Comparison of ENCODE assay signal across 9 mouse cellular contexts in genomic region chr6:85477366-85477917, GRCm38 (mm10). TPM values are rescaled to one million over a fixed set of nuclear protein-coding genes. Genes with fewer than 3 reads are reported as not detected.
A peak's percentile ranks its signal among the peaks of the same experiment; 100 is the strongest.
DNase-seq lines count a peak whose midpoint lies in the region; ATAC-seq and TF ChIP-seq lines count a peak whose summit lies in the region.
"Had no signal": no experiment of that assay in that cellular context is flagged by ENCODE, and none has a peak within 500 bp of the region (broad histone marks: within the 10 kb centered on the region; RNA-seq: fewer than 3 reads in every experiment).

No protein-coding gene starts in this region.

- H3K9me3 ChIP-seq in forebrain, embryonic 11.5 days (ENCODE audit: control insufficient read depth, low read length), result no peaks in the 10 kb centered on the region
- no peaks in the 10 kb centered on the region for H3K9me3 ChIP-seq in forebrain, embryonic 16.5 days (ENCODE audit: control insufficient read depth, low read length)
- H3K9me3 ChIP-seq: lung, embryonic 15.5 days had no signal

- no peak overlapping the region for H3K9ac ChIP-seq in forebrain, embryonic 11.5 days (ENCODE audit: low read length)
- no peak overlapping the region for H3K9ac ChIP-seq in forebrain, embryonic 16.5 days (replicated peaks; ENCODE audit: low read depth, low read length)
- no peak overlapping the region for H3K9ac ChIP-seq in liver, adult 2 months (ENCODE audit: low read depth, low read length)
- H3K9ac ChIP-seq: lung, embryonic 15.5 days had no signal

- no peak overlapping the region for H3K4me2 ChIP-seq in forebrain, embryonic 11.5 days (ENCODE audit: low read depth, low read length, severe bottlenecking)
- H3K4me2 ChIP-seq in forebrain, embryonic 16.5 days (ENCODE audit: low read length), result no peak overlapping the region
- H3K4me2 ChIP-seq: lung, embryonic 15.5 days had no signal

- TF ChIP-seq CTCF in liver, adult 2 months (IDR thresholded peaks at IDR 0.05; ENCODE audit: low read depth, low read length), result peak; percentile 81

- H3K4me1 ChIP-seq in forebrain, embryonic 11.5 days (replicated peaks; ENCODE audit: control insufficient read depth, insufficient read depth, low read length), result no peaks in the 10 kb centered on the region
- no peaks in the 10 kb centered on the region for H3K4me1 ChIP-seq in forebrain, embryonic 16.5 days (replicated peaks; ENCODE audit: control insufficient read depth, insufficient read depth, low read length)
- no peaks in the 10 kb centered on the region for H3K4me1 ChIP-seq in liver, adult 2 months (ENCODE audit: control insufficient read depth, insufficient read depth, low read length)
- H3K4me1 ChIP-seq: lung, embryonic 15.5 days had no signal

- no peak overlapping the region for H3K4me3 ChIP-seq in forebrain, embryonic 11.5 days (ENCODE audit: low read depth, low read length)
- no peak overlapping the region for H3K4me3 ChIP-seq in forebrain, embryonic 16.5 days (replicated peaks; ENCODE audit: low read length)
- no peak overlapping the region for H3K4me3 ChIP-seq in liver, adult 2 months (ENCODE audit: insufficient read depth, low read depth, low read length)
- H3K4me3 ChIP-seq: lung, embryonic 15.5 days had no signal

- H3K27ac ChIP-seq in forebrain, embryonic 11.5 days (ENCODE audit: low read depth, low read length), result no peak overlapping the region
- H3K27ac ChIP-seq in forebrain, embryonic 16.5 days (ENCODE audit: low read length), result no peak overlapping the region
- H3K27ac ChIP-seq in liver, adult 2 months (replicated peaks; ENCODE audit: insufficient read depth, low read depth, low read length), result no peak overlapping the region
- H3K27ac ChIP-seq: lung, embryonic 15.5 days had no signal

- peak; percentile 49; the same call in 1 of the 2 replicates for ATAC-seq in forebrain, embryonic 11.5 days (replicated peaks; ENCODE audit: low FRiP score)
- no peak for ATAC-seq in forebrain, embryonic 16.5 days
- ATAC-seq in erythroid progenitor cell, adult 5-6 weeks (replicated peaks; ENCODE audit: low FRiP score, poor library complexity, severe bottlenecking), result no peak

- DNase-seq in forebrain, embryonic 11.5 days (ENCODE audit: low spot score), result peak; percentile 79
- peak; percentile 32 for DNase-seq in CD4-positive helper T cell, adult 2 months (ENCODE audit: low read depth, low spot score)
- DNase-seq in c-Kit-negative CD71-positive TER-119-positive erythroid progenitor cells, embryonic 14.5 days (ENCODE audit: low read depth, low spot score), result peak; percentile 3
- no peak for DNase-seq in liver, adult 2 months (ENCODE audit: extremely low read depth, low read depth, low spot score)
- peak; percentile 55 for DNase-seq in retina, embryonic 14.5 days (ENCODE audit: low spot score)
- no peak for DNase-seq in urinary bladder, postnatal 4 days (ENCODE audit: low spot score in 2 of 2)

- H3K27me3 ChIP-seq in forebrain, embryonic 11.5 days (ENCODE audit: control insufficient read depth, insufficient read depth, low read length), result peaks cover 2% of the 10 kb centered on the region; the same call in 1 of the 2 replicates
- H3K27me3 ChIP-seq in forebrain, embryonic 16.5 days (replicated peaks; ENCODE audit: control insufficient read depth, insufficient read depth, low read length), result 0 out of 2 replicates have a peak, but pooled peaks cover 1% of the 10 kb centered on the region
- H3K27me3 ChIP-seq in liver, adult 2 months (ENCODE audit: control insufficient read depth, insufficient read depth, low read length), result peaks cover 2% of the 10 kb centered on the region; the same call in 1 of the 2 replicates

- H3K36me3 ChIP-seq in forebrain, embryonic 11.5 days (ENCODE audit: control insufficient read depth, insufficient read depth, low read length), result no peaks in the 10 kb centered on the region
- H3K36me3 ChIP-seq in forebrain, embryonic 16.5 days (ENCODE audit: control insufficient read depth, insufficient read depth), result no peaks in the 10 kb centered on the region
- H3K36me3 ChIP-seq in liver, adult 2 months (ENCODE audit: control insufficient read depth, insufficient read depth, low read length), result no peaks in the 10 kb centered on the region
- H3K36me3 ChIP-seq: lung, embryonic 15.5 days had no signal

- TF ChIP-seq POLR2A in liver, adult 2 months (IDR thresholded peaks at IDR 0.05; ENCODE audit: extremely low read depth, insufficient read depth, low read length), result no peak

- 33% methylated on average over 10 of the region's 10 CpGs for WGBS in forebrain, embryonic 11.5 days
- 39% methylated on average over 10 of the region's 10 CpGs for WGBS in forebrain, embryonic 16.5 days
- 32% methylated on average over 10 of the region's 10 CpGs for WGBS in liver, adult 2 months

- H3K79me2 ChIP-seq in liver, adult 2 months (ENCODE audit: control insufficient read depth, insufficient read depth, low read length), result no peaks in the 10 kb centered on the region

RNA-seq across cellular contexts. Expression of gene Fbxo41, which starts 25.4 kb away (rescaled TPM):
- 0.93 and 1.1 TPM in 2 replicates for polyA plus RNA-seq in forebrain, embryonic 11.5 days (2014; fragmentation: Nextera tagmentation; extraction: Ambion mirVana)
- polyA plus RNA-seq in forebrain, embryonic 16.5 days (2015; fragmentation: Nextera tagmentation; extraction: Ambion mirVana), result 7.4 and 9.5 TPM in 2 replicates
- total RNA-seq in liver, adult 2 months (2014; rRNA removed), result not detected in 2 replicates
- polyA plus RNA-seq in liver, adult 2 months (2012; rRNA removed), result not detected in 2 replicates
- total RNA-seq in erythroid progenitor cell, adult 5-6 weeks (2015; ENCODE audit: low replicate concordance), result not detected in 2 replicates
- not detected in 2 replicates for total RNA-seq in erythroid progenitor cell, adult 5-6 weeks (2017; ENCODE audit: low replicate concordance)

RNA-seq across cellular contexts. Expression of gene Pradc1, which starts 25.7 kb away (rescaled TPM):
- 26.3 and 27.5 TPM in 2 replicates for polyA plus RNA-seq in forebrain, embryonic 11.5 days (2014; fragmentation: Nextera tagmentation; extraction: Ambion mirVana)
- polyA plus RNA-seq in forebrain, embryonic 16.5 days (2015; fragmentation: Nextera tagmentation; extraction: Ambion mirVana), result 24.5 and 28.6 TPM in 2 replicates
- total RNA-seq in liver, adult 2 months (2014; rRNA removed), result 6.3 and 8.7 TPM in 2 replicates
- polyA plus RNA-seq in liver, adult 2 months (2012; rRNA removed), result 19.7 and 20.3 TPM in 2 replicates
- total RNA-seq in erythroid progenitor cell, adult 5-6 weeks (2015; ENCODE audit: low replicate concordance), result 17.7 and 18.9 TPM in 2 replicates
- 1.4 and 3.1 TPM in 2 replicates for total RNA-seq in erythroid progenitor cell, adult 5-6 weeks (2017; ENCODE audit: low replicate concordance)

RNA-seq across cellular contexts. Expression of gene Cct7, which starts 26.1 kb away (rescaled TPM):
- 647 and 695 TPM in 2 replicates for polyA plus RNA-seq in forebrain, embryonic 11.5 days (2014; fragmentation: Nextera tagmentation; extraction: Ambion mirVana)
- 666 and 671 TPM in 2 replicates for polyA plus RNA-seq in forebrain, embryonic 16.5 days (2015; fragmentation: Nextera tagmentation; extraction: Ambion mirVana)
- total RNA-seq in liver, adult 2 months (2014; rRNA removed), result 111 and 115 TPM in 2 replicates
- polyA plus RNA-seq in liver, adult 2 months (2012; rRNA removed), result 69.2 and 76.2 TPM in 2 replicates
- total RNA-seq in erythroid progenitor cell, adult 5-6 weeks (2015; ENCODE audit: low replicate concordance), result 97.7 and 102 TPM in 2 replicates
- total RNA-seq in erythroid progenitor cell, adult 5-6 weeks (2017; ENCODE audit: low replicate concordance), result 82.3 and 112 TPM in 2 replicates

RNA-seq across cellular contexts. Expression of gene Egr4, which starts 35.9 kb away (rescaled TPM):
- polyA plus RNA-seq in forebrain, embryonic 11.5 days (2014; fragmentation: Nextera tagmentation; extraction: Ambion mirVana), result not detected in 2 replicates
- 0.11 and 0.28 TPM in 2 replicates for polyA plus RNA-seq in forebrain, embryonic 16.5 days (2015; fragmentation: Nextera tagmentation; extraction: Ambion mirVana)
- not detected in 2 replicates for total RNA-seq in liver, adult 2 months (2014; rRNA removed)
- polyA plus RNA-seq in liver, adult 2 months (2012; rRNA removed), result not detected in 2 replicates
- not detected in 2 replicates for total RNA-seq in erythroid progenitor cell, adult 5-6 weeks (2015; ENCODE audit: low replicate concordance)
- not detected in 2 replicates for total RNA-seq in erythroid progenitor cell, adult 5-6 weeks (2017; ENCODE audit: low replicate concordance)
- polyA plus RNA-seq: lung, embryonic 15.5 days had no signal

RNA-seq across cellular contexts. Expression of gene Smyd5, which starts 45.7 kb away (rescaled TPM):
- 49.8 and 52.7 TPM in 2 replicates for polyA plus RNA-seq in forebrain, embryonic 11.5 days (2014; fragmentation: Nextera tagmentation; extraction: Ambion mirVana)
- polyA plus RNA-seq in forebrain, embryonic 16.5 days (2015; fragmentation: Nextera tagmentation; extraction: Ambion mirVana), result 57.9 and 69.8 TPM in 2 replicates
- total RNA-seq in liver, adult 2 months (2014; rRNA removed), result 6.1 and 7.2 TPM in 2 replicates
- polyA plus RNA-seq in liver, adult 2 months (2012; rRNA removed), result 11.3 and 16.2 TPM in 2 replicates
- 2.5 and 6.7 TPM in 2 replicates for total RNA-seq in erythroid progenitor cell, adult 5-6 weeks (2015; ENCODE audit: low replicate concordance)
- total RNA-seq in erythroid progenitor cell, adult 5-6 weeks (2017; ENCODE audit: low replicate concordance), result 2.4 and 6.2 TPM in 2 replicates

Comparison
In these comparisons a context has a peak if more than half of its experiments do, and no peak if none do; other contexts are left out.
1. DNase-seq: peak in forebrain, embryonic 11.5 days (single experiment), CD4-positive helper T cell, adult 2 months (single experiment), c-Kit-negative CD71-positive TER-119-positive erythroid progenitor cells, embryonic 14.5 days (single experiment) and retina, embryonic 14.5 days (single experiment); none in liver, adult 2 months (single experiment) and urinary bladder, postnatal 4 days (0 of 2).